In the genomic region with DNA sequence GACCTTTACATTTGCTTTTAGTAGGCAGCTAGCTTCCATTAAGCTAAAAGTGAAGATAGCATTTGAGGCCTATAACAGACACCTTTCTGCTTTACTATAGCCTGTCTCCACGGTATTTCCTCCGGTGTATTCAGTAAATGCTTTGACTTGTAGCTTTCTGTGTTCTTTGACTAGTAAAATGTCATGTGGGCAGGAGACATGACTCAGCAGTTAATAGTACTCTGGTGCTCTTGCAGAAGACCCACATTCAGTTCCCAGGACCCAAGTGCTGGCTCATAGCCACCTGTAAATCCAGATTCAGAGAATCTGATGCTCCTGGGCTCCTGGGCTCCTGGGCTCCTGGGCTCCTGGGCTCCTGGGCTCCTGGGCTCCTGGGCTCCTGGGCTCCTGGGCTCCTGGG, we compare ENCODE assay signal across 20 mouse cellular contexts.
DNase-seq lines count a peak whose midpoint lies in the region; TF ChIP-seq lines count a peak whose summit lies in the region.
"Had no signal": no experiment of that assay in that cellular context is flagged by ENCODE, and none has a peak within 500 bp of the region (broad histone marks: within the 10 kb centered on the region; RNA-seq: fewer than 3 reads in every experiment).

No protein-coding gene starts in this region.

- no peaks in the 10 kb centered on the region for H3K9me3 ChIP-seq in ES-E14 (ENCODE audit: control insufficient read depth, insufficient read depth, low read depth, low read length)
- H3K9me3 ChIP-seq: heart, embryonic 15.5 days had no signal

- H3K36me3 ChIP-seq in kidney, adult 2 months (ENCODE audit: control insufficient read depth, insufficient read depth, low read length) = no peaks in the 10 kb centered on the region
- no peaks in the 10 kb centered on the region for H3K36me3 ChIP-seq in ES-E14 (ENCODE audit: control insufficient read depth, insufficient read depth, low read length, poor library complexity, severe bottlenecking)
- H3K36me3 ChIP-seq: heart, embryonic 15.5 days had no signal

- in situ Hi-C loops in ES-E14 (cut with MboI; ENCODE audit: low sequenced_read_pairs in 2 of 2, unreplicated experiment in 2 of 2) = no loop called here

- WGBS in kidney, adult 2 months = 55% methylated on average over 2 of the region's 2 CpGs

- no peak overlapping the region for H3K4me3 ChIP-seq in kidney, adult 2 months (ENCODE audit: insufficient read depth, low read depth, low read length)
- no peak overlapping the region for H3K4me3 ChIP-seq in ES-E14 (ENCODE audit: insufficient read depth in 1 of 2, low read depth in 1 of 2, low read length in 2 of 2, poor library complexity in 1 of 2, severe bottlenecking in 1 of 2)
- H3K4me3 ChIP-seq: heart, embryonic 15.5 days; left cerebral cortex, adult 2 months had no signal

- TF ChIP-seq CTCF in kidney, adult 2 months (conservative IDR thresholded peaks at IDR 0.05; ENCODE audit: insufficient read depth, insufficient read length, low read depth, low read length) = no peak
- no peak for TF ChIP-seq CTCF in brain, embryonic 14.5 days (IDR thresholded peaks at IDR 0.05; ENCODE audit: borderline replicate concordance, extremely low read depth, insufficient read depth, insufficient read length)

- no peak overlapping the region for H3K9ac ChIP-seq in ES-E14 (ENCODE audit: insufficient read depth, low read depth, low read length, poor library complexity, severe bottlenecking)
- H3K9ac ChIP-seq: heart, embryonic 15.5 days had no signal

- H3K4me1 ChIP-seq in kidney, adult 2 months (ENCODE audit: control insufficient read depth, insufficient read depth, low read length) = no peaks in the 10 kb centered on the region
- H3K4me1 ChIP-seq in ES-E14 (ENCODE audit: control insufficient read depth in 2 of 2, insufficient read depth in 2 of 2, low read length in 2 of 2, poor library complexity in 1 of 2) = peaks cover 7 to 14% of the 10 kb centered on the region in 2 experiments; a peak in 3 of 4 replicates

- H3K27me3 ChIP-seq in kidney, adult 2 months (replicated peaks; ENCODE audit: control insufficient read depth, insufficient read depth, low read length) = no peaks in the 10 kb centered on the region
- H3K27me3 ChIP-seq: heart, embryonic 15.5 days had no signal

- peak; percentile 23 for DNase-seq in kidney, adult 2 months
- no peak for DNase-seq in kidney, postnatal 4 days
- DNase-seq in ES-E14 (ENCODE audit: low read depth, low spot score) = no peak
- peak; percentile 16 for DNase-seq in brain, embryonic 14.5 days (ENCODE audit: low read depth)
- DNase-seq in fibroblast of lung, adult 2 months (ENCODE audit: low read depth) = peak; percentile 54
- DNase-seq in spleen, postnatal 10 days (ENCODE audit: low spot score in 2 of 2) = no peak
- no peak for DNase-seq in adrenal gland, adult 18-20 months (ENCODE audit: low spot score in 2 of 2)
- DNase-seq in adrenal gland, adult 8-10 months = no peak
- DNase-seq: B cell, adult 2 months; cerebellum, postnatal 10 days; heart, adult 11 months; kidney, adult 18-20 months; kidney, postnatal 14 days; lung, adult 18-20 months; thymus, postnatal 14 days had no signal

- no peak for TF ChIP-seq POLR2A in kidney, adult 2 months (IDR thresholded peaks at IDR 0.05; ENCODE audit: low read depth, low read length)
- TF ChIP-seq POLR2A in brain, embryonic 14.5 days (IDR thresholded peaks at IDR 0.05; ENCODE audit: borderline replicate concordance, extremely low read depth, insufficient read depth, insufficient read length, poor library complexity, severe bottlenecking) = no peak

- H3K27ac ChIP-seq in kidney, adult 2 months (ENCODE audit: insufficient read depth, low read depth, low read length) = no peak overlapping the region
- no peak overlapping the region for H3K27ac ChIP-seq in ES-E14 (ENCODE audit: insufficient read depth, low read depth, low read length, poor library complexity, severe bottlenecking)
- H3K27ac ChIP-seq: hindbrain, postnatal 0 days; left cerebral cortex, adult 2 months; macrophage; stomach, postnatal 0 days had no signal

TF ChIP-seq in ES-E14, 5 proteins besides CTCF, POLR2A, EP300 and RAD21:
- TF ChIP-seq CHD2 (IDR thresholded peaks at IDR 0.05; ENCODE audit: low read depth, low read length) (no peak), MAFK (IDR thresholded peaks at IDR 0.05; ENCODE audit: insufficient read depth, low read depth, low read length) (peak; percentile 55)

Comparison
In these comparisons a context has a peak if more than half of its experiments do, and no peak if none do; other contexts are left out.
1. DNase-seq: peak in kidney, adult 2 months (single experiment), brain, embryonic 14.5 days (single experiment) and fibroblast of lung, adult 2 months (single experiment); none in kidney, postnatal 4 days (0 of 2), ES-E14 (single experiment), spleen, postnatal 10 days (0 of 2), adrenal gland, adult 18-20 months (0 of 2) and adrenal gland, adult 8-10 months (single experiment).